Mouse (Mus musculus) right cerebral cortex, adult 18-20 months (tissue): ENCODE results near the gene Tpst2.

Experiments
- DNase-seq: peaks from one replicate; pipeline ENCODE4 v3.0.0; 2022; ENCODE audit warnings: mixed read lengths

The Tpst2 gene

GRCm38 (mm10) chr5:112255426-112255825 is 21.1 kb upstream of the Tpst2 start, which contains the start of gene Crybb1:
TSS of gene Crybb1 (plus strand) at chr5:112255815.
- peak; percentile 74 for DNase-seq

DNA sequence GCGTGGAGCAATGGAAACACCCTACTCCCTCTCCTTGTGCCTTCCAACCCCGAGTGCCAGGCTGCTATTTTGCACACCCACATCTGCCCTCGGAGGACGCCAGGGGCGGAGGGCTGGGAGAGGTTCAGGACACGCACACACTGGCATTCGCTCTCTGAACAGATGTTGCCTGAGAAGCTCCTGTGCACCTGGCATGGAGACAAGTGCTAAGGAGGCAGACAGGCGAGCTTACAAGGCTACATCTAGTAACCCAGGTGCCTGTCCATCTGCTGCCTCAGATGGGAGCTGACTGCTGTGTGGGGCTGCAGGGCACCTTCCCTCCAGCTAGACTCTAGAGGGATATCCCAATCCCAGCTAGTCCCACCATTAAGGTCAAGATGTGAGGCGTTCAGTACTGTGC is 20.0 kb upstream of the Tpst2 start:
- no peak for DNase-seq

- no peak for DNase-seq
These were observed 18.6 kb upstream of the Tpst2 start for GRCm38 (mm10) chr5:112257896-112258295.

DNA sequence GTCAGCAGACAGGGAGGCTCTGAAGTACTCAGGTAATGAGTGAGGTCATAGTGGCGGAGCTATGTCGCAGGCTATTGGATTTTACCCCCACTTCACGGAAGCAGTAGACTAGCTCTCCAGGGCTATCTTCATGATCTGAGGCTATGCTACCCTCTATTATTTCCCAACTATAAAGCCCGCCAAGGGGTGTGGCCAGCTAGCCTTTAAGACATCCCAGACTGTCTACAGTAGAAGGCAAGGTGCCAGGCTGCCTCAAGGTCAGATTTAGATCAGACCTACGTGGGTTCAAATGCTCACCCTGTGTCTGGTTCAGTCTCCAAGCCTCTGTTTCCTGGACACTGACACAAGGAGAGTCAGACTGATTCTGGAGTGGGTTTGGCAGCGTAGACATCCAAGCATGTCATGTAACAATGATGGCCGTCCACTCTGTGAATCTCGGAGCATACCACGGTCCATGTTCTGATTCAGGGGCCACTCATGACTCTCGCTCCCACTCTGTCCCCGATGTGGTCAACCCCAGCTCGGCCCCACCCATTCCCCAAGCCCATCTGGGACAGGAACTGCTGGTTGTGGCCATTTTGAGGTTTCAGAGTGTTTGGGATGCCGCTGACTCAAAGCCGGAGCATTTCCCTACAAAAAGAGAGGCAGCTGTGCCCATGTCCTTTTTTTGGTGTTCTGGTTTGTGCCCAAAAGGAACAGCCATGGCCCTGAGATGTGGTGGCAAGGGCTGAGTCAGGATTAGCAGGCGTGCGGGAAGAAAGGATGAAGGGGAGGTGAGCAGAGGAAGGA is 16.4 kb upstream of the Tpst2 start:
- no peak for DNase-seq

DNA sequence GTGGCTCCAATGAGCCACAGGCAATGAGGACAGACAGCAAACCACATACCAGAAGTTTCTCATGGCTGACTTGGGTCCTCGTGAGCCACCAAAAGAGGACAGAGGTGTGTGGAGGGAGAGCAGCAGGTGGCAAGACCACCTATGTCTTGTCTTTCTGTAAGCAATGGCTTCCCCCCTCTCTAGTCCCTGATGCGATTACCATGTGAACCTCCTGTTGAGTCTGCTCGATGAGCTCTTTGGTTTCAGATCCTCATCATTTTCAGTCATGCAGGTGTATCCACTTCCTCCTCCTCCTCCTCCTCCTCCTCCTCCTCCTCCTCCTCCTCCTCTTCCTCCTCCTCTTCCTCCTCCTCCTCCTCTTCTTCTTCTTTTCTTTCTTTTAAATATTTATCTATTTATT is 15.7 kb upstream of the Tpst2 start:
- no peak for DNase-seq

DNA sequence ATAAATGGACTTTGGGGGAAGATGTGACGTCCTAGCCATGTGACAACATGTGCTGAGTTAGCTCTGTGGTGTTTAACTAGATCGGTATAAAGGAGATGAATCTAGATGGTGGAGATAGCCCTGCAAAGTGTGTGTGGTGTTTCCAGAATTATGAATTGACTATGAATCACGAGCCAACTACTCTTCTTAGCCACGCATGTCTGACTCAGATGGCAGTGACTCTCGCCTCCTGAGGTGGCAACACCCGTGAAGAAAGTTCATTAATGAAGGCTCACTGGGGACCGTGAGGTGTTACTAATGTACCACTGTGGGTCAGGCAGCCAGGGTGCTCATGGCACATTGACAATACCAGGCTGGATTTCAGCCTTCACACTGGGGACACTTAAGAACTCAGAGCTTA is 12.4 kb upstream of the Tpst2 start:
- no peak for DNase-seq

DNA sequence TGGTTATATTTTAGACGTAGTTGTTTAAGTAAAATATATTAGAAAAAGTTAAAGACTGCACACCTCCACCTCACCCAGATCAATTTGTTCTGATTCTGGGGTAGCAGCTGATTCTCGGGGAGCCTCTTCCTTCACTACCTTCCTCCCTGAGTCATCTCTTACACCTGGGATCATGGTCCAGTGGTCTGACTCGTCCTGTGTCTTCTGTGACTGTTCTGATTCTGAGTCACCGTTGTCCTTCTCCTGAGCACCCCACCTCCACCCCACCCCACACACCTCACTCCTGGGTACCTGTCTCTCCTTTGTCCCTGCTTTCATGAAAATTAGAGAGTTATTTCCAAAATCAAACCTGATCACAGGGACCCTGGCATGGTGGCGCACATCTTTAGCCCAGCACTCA is 11.4 kb upstream of the Tpst2 start:
- DNase-seq = no peak

DNA sequence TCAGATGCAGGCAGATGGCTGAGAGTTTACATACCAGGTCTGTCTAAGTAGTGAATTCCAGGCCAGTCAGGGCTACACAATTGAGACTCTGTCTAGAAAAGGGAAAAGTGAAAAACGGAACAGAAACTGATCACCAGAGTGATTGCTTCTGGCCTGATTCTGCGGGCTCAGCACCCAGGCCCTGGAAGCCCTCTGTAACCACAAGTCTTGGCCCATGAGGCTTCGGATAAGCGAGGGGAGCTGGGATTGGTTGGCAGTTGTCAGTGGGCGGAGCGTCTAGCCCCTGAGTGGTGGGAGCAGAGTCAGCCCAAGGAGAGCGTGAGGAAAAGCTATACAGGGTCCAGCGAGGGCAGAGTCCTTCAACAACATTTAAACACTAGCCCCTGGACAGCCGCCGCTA is 11.0 kb upstream of the Tpst2 start:
- DNase-seq = no peak

DNA sequence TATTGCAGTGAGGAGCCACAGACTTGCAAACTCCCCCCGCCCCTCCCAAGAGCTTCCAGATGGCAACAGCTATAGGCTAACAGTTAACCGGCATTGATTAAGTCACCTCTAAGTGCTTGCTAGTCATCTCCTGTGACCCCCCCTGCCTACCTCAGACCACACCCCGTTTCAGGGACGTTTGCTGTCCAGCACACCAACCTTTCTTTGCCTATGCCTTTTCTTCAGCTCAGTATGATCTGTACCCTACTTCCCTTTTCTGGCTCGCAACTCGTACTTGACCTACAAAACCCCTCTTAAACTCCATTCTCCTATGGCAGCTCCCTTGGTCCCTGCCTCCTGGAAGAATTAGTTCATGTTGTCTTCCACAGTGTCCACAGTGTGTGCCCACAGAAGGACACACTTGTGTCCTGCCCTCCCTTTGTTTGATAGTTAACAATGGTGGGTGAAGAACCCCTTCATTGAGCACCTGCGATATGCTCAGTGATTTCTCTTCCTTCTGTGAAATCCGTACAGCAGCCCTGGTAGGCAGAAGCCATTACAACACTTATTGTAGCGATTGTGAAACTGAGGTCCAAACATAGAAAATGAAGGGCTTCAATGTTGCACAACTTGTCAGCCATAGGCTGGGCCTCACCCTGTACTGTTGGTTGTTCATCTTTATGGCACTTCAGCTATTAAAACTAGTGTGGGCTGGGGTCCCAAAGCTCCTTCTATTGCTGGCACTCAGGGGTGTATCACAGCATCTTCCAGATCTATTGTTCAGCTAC is 10.3 kb upstream of the Tpst2 start:
- no peak for DNase-seq

DNA sequence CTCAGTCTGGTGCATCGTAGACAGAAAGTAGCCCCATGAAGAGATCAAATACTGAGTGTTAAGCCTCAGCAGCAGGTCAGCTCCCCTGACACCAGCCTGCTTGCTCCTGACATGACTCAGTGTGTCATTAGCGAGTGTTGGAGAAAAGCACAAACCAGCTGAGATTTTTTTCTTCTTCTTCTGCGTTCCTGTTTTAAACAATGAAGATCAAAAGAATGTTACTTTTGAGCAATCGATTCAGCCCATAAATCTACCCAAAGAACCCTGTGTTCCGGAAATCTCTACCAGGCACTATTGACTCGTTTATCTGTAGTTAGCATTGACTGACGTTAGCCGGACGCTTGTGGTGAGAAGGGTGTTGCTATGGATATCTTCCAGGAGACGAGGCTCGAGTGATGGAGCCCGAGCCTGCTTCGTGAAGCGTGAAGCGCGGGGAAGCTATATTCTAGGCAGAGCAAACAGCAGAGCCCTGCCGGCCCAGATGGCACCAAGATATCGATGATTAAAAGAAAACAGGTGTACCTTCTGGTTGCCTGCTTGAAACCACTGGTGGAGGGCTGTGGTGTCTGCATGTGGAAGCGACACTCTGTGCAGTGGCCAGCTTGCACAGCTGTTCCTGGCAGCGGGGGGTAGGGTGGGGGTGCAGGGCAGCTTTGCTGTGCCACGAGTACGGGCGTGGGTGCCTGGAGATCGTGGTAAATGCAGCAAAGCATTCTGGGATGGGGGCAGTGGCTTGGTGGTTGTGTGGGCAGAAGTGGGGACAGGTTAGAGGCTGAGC is 5.5 kb upstream of the Tpst2 start:
- DNase-seq = peak; percentile 48

DNA sequence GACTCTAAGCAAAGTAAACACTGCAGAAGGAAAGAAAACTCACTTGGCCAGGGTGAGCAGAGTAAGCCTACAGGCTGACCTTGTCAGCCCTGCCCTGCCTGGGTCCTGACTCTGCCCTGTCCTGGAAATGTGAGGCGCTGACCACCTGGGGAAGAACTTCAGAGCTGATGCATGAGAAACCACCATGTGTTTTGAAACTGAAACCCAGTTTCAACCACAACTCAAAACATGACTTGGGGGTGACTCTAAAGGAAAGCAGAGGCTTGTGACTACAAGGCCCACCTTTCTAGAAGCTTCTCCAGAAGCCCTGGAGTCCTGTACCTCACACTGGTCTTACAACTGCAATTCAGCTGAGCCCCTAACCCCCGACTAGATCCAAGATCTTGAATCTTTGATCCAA is 3.6 kb upstream of the Tpst2 start:
- no peak for DNase-seq

DNA sequence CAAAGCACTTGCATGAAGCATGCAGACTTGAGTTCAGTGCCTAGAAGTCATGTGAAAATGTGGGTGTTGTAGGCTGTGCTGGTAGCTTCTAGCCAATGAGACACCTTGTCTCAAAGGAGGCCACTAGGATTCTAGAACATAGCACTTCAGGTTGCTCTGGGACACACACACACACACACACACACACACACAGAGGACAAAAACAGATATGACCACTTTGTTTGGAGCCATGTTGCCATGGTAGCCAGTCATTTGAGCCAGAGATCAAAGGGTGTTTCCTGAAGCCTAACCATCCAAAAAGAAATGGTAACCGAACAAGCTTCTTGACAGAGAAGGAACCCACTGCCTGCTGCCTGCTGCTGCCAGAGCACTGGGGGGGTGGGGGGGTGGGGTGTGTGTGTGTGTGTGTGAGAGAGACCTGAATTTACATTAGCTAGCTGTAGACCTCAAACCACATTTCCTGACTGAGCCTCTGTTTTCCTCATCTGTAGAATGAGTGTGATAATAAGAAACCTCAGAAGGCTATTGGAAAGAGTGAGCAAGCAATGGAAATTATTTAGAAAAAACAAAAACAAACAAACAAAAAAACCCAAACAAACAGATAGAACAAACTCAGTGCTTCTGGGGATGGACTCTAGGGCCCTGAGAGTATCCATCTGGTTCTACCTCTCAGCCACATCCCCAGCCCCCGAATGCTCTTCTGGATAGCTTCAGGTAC is 2.6 kb upstream of the Tpst2 start:
- no peak for DNase-seq

DNA sequence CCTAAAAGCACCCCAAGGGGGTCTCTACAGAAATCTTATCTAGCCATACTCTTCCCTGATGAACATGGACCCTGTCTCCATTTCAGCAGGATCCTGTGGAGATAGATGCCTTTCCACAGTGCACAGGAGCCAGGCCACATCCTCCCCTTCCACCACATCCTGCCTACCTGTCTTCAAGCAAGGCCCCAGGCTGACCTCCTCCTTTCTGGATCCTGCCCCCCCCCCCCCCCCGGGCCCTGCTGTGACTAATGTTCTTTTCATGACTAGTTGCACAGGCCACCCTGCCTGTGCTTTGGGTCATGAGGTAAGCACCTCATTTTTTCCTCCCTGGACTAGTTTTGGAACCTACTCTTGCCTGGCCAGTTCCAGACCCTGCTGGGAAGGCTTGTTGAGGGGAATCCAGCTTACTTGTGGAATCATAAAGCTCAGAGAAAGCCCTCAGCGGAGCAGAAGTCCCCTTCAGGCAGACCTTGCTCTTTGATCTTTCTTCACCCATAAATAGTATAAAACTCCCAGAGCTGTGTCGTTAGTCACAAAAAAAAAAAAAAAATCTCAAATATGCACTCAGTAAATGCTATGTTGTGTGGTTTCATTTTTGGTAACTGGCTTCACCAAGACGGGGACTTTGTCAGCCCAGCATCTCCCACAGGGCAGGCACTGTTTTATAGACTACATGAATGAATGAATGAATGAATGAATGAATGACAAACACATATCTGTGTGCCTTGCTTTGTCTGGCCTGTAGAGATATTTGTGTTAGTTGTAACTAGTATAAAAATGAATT is 1.3 kb upstream of the Tpst2 start:
- no peak for DNase-seq

GRCm38 (mm10) chr5:112276907-112277348 is 437 bp downstream of the Tpst2 start:
- no peak for DNase-seq

- no peak for DNase-seq
These were observed 1.5 kb downstream of the Tpst2 start for GRCm38 (mm10) chr5:112277906-112278470.

DNA sequence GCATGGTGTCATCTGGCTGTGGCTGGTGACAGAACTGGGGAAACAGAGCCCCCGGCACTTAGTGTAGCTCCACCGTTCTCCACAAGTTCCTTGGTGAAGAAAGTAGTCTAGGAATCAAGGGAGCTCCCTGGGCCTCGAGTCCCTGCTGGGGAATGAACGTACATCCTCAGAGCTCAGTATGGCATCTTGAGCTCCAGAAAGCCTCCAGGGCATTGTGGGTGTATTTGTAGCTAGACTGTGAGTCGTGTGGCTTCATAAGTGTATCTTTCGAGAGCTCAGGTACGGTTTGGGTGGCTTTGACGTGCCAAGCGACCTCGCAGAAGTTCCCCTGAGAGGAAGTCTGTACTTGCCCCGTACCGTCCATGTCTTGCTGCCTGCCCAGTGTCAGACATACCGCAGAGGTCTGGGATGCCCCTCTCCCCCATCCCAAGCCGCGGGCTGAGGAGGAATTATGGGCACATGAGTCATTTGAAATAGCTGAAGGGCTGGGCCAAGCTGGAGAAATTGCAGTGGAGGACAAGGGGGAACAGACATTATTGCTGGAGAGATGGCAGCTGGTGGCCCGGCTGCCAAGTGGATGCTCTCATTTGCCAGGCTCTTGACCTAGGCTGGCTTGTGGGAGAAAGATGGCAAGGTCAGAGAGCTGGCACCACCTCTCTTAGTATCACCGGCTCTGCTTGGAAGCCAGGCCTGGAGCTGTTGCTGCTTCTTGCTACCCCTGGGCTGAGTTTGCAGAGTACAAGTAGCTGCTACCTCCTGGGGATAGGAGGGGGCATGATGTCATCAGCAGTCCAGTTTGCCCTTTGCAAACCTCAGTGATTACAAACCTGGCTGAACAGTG is 2.9 kb downstream of the Tpst2 start:
- no peak for DNase-seq

DNA sequence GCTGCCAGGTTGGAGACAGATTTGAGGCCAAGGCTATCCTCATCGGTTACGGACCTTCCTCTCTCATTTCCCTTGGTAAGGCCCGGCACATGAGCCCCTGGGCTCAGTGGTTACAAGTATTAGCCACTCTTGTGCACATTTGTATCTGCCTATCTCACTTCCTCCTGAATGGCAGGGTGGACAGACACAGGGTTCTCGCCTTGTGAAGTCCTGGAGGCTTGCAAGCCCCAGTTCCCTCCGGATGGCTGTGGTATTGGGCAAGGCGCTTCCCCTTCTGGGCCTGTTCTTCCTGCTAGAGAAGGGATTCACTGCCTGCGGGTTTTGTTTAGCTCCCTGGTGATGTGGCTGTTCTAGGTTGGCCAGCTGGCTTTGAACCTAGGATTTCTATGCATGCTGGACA is 3.7 kb downstream of the Tpst2 start:
- DNase-seq = no peak

GRCm38 (mm10) chr5:112280863-112281660 is 4.6 kb downstream of the Tpst2 start:
- DNase-seq = no peak

DNA sequence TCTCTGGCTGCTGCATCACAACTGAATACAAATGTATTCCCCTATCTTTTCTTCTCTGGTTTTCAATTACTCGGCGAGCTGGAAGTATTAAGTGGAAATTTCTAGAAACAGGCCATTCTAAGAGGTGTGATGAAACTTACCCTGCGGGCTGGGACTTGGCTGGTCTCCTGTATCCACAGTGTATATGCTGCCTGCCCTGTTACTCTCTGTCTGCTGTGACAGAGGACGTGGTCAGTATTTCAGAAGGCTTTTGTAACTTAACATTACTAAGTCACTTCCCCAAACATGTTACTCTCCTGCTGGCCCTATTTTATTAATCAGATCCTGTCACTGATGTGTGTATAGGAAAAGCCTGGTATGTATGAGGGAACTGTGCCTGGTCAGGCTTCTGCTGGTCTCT is 5.2 kb downstream of the Tpst2 start:
- no peak for DNase-seq
